In the genomic region with DNA sequence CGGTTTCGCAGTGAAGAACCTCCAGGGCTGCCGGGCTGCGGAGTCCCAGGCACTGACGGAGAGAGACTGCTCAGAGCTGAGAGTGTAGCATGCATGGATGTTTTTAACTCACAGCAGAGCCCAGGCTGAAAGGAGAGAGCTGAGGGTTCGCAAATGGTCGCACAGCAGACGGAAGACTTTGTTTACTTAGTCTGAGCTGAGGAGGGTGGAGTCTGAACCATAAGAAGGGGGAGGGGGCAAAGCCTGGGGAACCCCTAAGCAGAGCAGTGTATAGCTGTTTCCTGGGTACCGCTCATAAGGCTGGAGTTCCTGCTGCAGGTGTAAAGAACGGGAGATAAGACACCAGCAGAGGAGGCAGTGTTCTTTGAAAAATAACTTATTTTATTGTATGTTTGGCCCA, we compare ENCODE assay signal across 18 mouse cellular contexts. TPM values are rescaled to one million over a fixed set of nuclear protein-coding genes. Genes with fewer than 3 reads are reported as not detected.
DNase-seq lines count a peak whose midpoint lies in the region; ATAC-seq lines count a peak whose summit lies in the region.
"Had no signal": no experiment of that assay in that cellular context is flagged by ENCODE, and none has a peak within 500 bp of the region (broad histone marks: within the 10 kb centered on the region; RNA-seq: fewer than 3 reads in every experiment).

No protein-coding gene starts in this region.

- 0 out of 2 replicates have a peak, but pooled peaks have one; percentile 3 for ATAC-seq in embryonic facial prominence, embryonic 12.5 days (ENCODE audit: insufficient number of reproducible peaks, insufficient read depth, low FRiP score, low TSS enrichment)
- peak; percentile 64 for ATAC-seq in lung, embryonic 16.5 days (ENCODE audit: low read depth)
- no peak for ATAC-seq in midbrain, embryonic 14.5 days (ENCODE audit: low FRiP score, low TSS enrichment)
- ATAC-seq: forebrain, embryonic 14.5 days; midbrain, embryonic 13.5 days had no signal

- H3K9ac ChIP-seq in embryonic facial prominence, embryonic 12.5 days, result peak overlapping the region; percentile 2; the same call in 1 of the 2 replicates
- peak overlapping the region; percentile 9; the same call in 1 of the 2 replicates for H3K9ac ChIP-seq in lung, embryonic 16.5 days (ENCODE audit: low read length)
- H3K9ac ChIP-seq in midbrain, embryonic 14.5 days (replicated peaks; ENCODE audit: low read length), result no peak overlapping the region
- H3K9ac ChIP-seq: embryonic facial prominence, embryonic 15.5 days; midbrain, embryonic 13.5 days had no signal

- no peaks in the 10 kb centered on the region for H3K27me3 ChIP-seq in embryonic facial prominence, embryonic 12.5 days
- no peaks in the 10 kb centered on the region for H3K27me3 ChIP-seq in embryonic facial prominence, embryonic 10.5 days (replicated peaks; ENCODE audit: low read depth, poor library complexity, severe bottlenecking)
- H3K27me3 ChIP-seq in lung, embryonic 16.5 days (ENCODE audit: control insufficient read depth, insufficient read depth, low read depth, low read length), result no peaks in the 10 kb centered on the region
- no peaks in the 10 kb centered on the region for H3K27me3 ChIP-seq in midbrain, embryonic 14.5 days (ENCODE audit: control insufficient read depth, insufficient read depth, low read length)
- H3K27me3 ChIP-seq: embryonic facial prominence, embryonic 15.5 days; midbrain, embryonic 13.5 days had no signal

- no peak overlapping the region for H3K4me3 ChIP-seq in embryonic facial prominence, embryonic 12.5 days
- no peak overlapping the region for H3K4me3 ChIP-seq in embryonic facial prominence, embryonic 10.5 days
- peak overlapping the region; percentile 8; the same call in 1 of the 2 replicates for H3K4me3 ChIP-seq in lung, embryonic 16.5 days (ENCODE audit: low read length)
- H3K4me3 ChIP-seq in midbrain, embryonic 14.5 days (replicated peaks; ENCODE audit: low read depth, low read length), result no peak overlapping the region
- H3K4me3 ChIP-seq: embryonic facial prominence, embryonic 15.5 days; left cerebral cortex, adult 2 months; midbrain, embryonic 13.5 days had no signal

- 0 out of 2 replicates have a peak overlapping the region, but pooled peaks have one; percentile 5 for H3K4me2 ChIP-seq in embryonic facial prominence, embryonic 12.5 days (replicated peaks)
- peak overlapping the region; percentile 44 for H3K4me2 ChIP-seq in lung, embryonic 16.5 days (ENCODE audit: low read depth, low read length)
- no peak overlapping the region for H3K4me2 ChIP-seq in midbrain, embryonic 14.5 days (ENCODE audit: low read length)
- H3K4me2 ChIP-seq: embryonic facial prominence, embryonic 15.5 days; midbrain, embryonic 13.5 days had no signal

- WGBS in embryonic facial prominence, embryonic 12.5 days, result 55% methylated on average over 10 of the region's 10 CpGs
- WGBS in embryonic facial prominence, embryonic 10.5 days, result 59% methylated on average over 10 of the region's 10 CpGs
- 17% methylated on average over 10 of the region's 10 CpGs for WGBS in lung, embryonic 16.5 days
- 72% methylated on average over 10 of the region's 10 CpGs for WGBS in midbrain, embryonic 14.5 days

- H3K36me3 ChIP-seq in embryonic facial prominence, embryonic 12.5 days, result peaks cover 5% of the 10 kb centered on the region; the same call in 1 of the 2 replicates
- peaks cover 12% of the 10 kb centered on the region for H3K36me3 ChIP-seq in embryonic facial prominence, embryonic 10.5 days (replicated peaks)
- H3K36me3 ChIP-seq in lung, embryonic 16.5 days (ENCODE audit: control insufficient read depth, insufficient read depth, low read length), result no peaks in the 10 kb centered on the region
- H3K36me3 ChIP-seq in midbrain, embryonic 14.5 days (ENCODE audit: control insufficient read depth, insufficient read depth, low read length), result no peaks in the 10 kb centered on the region
- H3K36me3 ChIP-seq: embryonic facial prominence, embryonic 15.5 days had no signal

- H3K27ac ChIP-seq in embryonic facial prominence, embryonic 12.5 days, result no peak overlapping the region
- no peak overlapping the region; the same call in 1 of the 2 replicates for H3K27ac ChIP-seq in embryonic facial prominence, embryonic 10.5 days (replicated peaks)
- peak overlapping the region; percentile 56 for H3K27ac ChIP-seq in lung, embryonic 16.5 days (ENCODE audit: low read length)
- no peak overlapping the region for H3K27ac ChIP-seq in midbrain, embryonic 14.5 days (replicated peaks; ENCODE audit: low read depth, low read length)
- H3K27ac ChIP-seq: embryonic facial prominence, embryonic 15.5 days; left cerebral cortex, adult 2 months; midbrain, embryonic 13.5 days had no signal

- no peak for DNase-seq in embryonic facial prominence, embryonic 10.5 days (ENCODE audit: low spot score)
- no peak for DNase-seq in lung, postnatal 14 days
- DNase-seq in naive thymus-derived CD4-positive, alpha-beta T cell, adult 2 months (ENCODE audit: low read depth), result peak; percentile 78
- peak; percentile 65 for DNase-seq in thymus, postnatal 25 days
- DNase-seq in frontal cortex, postnatal 10 days (ENCODE audit: low spot score in 2 of 2), result no peak
- DNase-seq in midbrain, embryonic 14.5 days, result no peak
- DNase-seq: adrenal gland, postnatal 14 days; heart, adult 11 months; heart, postnatal 10 days; kidney, adult 11 months; liver; lung, adult 2 months had no signal

- H3K4me1 ChIP-seq in embryonic facial prominence, embryonic 12.5 days, result peaks cover 11% of the 10 kb centered on the region; the same call in 1 of the 2 replicates
- H3K4me1 ChIP-seq in embryonic facial prominence, embryonic 10.5 days, result peaks cover 7% of the 10 kb centered on the region
- peaks cover 26% of the 10 kb centered on the region for H3K4me1 ChIP-seq in lung, embryonic 16.5 days (replicated peaks; ENCODE audit: control insufficient read depth, insufficient read depth, low read length)
- H3K4me1 ChIP-seq in midbrain, embryonic 14.5 days (ENCODE audit: control insufficient read depth, insufficient read depth, low read length), result no peaks in the 10 kb centered on the region
- H3K4me1 ChIP-seq: embryonic facial prominence, embryonic 15.5 days; midbrain, embryonic 13.5 days had no signal

- H3K9me3 ChIP-seq in embryonic facial prominence, embryonic 12.5 days, result no peaks in the 10 kb centered on the region
- 0 out of 2 replicates have a peak, but pooled peaks cover 4% of the 10 kb centered on the region for H3K9me3 ChIP-seq in embryonic facial prominence, embryonic 10.5 days
- no peaks in the 10 kb centered on the region for H3K9me3 ChIP-seq in lung, embryonic 16.5 days (ENCODE audit: control insufficient read depth, low read length)
- no peaks in the 10 kb centered on the region for H3K9me3 ChIP-seq in midbrain, embryonic 14.5 days (ENCODE audit: control insufficient read depth, low read length)
- H3K9me3 ChIP-seq: embryonic facial prominence, embryonic 15.5 days; midbrain, embryonic 13.5 days had no signal

RNA-seq across cellular contexts. Expression of gene Eif4e3, which starts 20.2 kb away (rescaled TPM):
- polyA plus RNA-seq in embryonic facial prominence, embryonic 12.5 days (2016; fragmentation: Nextera tagmentation; extraction: Ambion mirVana), result 17.2 and 18.0 TPM in 2 replicates
- 14.2 and 16.5 TPM in 2 replicates for polyA plus RNA-seq in embryonic facial prominence, embryonic 10.5 days (2016; fragmentation: Nextera tagmentation; extraction: Ambion mirVana)
- polyA plus RNA-seq in lung, embryonic 16.5 days (2015; fragmentation: Nextera tagmentation; extraction: Ambion mirVana), result 26.1 and 26.3 TPM in 2 replicates
- polyA plus RNA-seq in midbrain, embryonic 14.5 days (2014; fragmentation: Nextera tagmentation; extraction: Ambion mirVana), result 7.4 and 7.8 TPM in 2 replicates

RNA-seq across cellular contexts. Expression of gene Gm20696, which starts 20.3 kb away (rescaled TPM):
- polyA plus RNA-seq in embryonic facial prominence, embryonic 12.5 days (2016; fragmentation: Nextera tagmentation; extraction: Ambion mirVana), result 7.4 and 7.5 TPM in 2 replicates
- 3.1 and 4.5 TPM in 2 replicates for polyA plus RNA-seq in embryonic facial prominence, embryonic 10.5 days (2016; fragmentation: Nextera tagmentation; extraction: Ambion mirVana)
- 2.3 and 2.5 TPM in 2 replicates for polyA plus RNA-seq in lung, embryonic 16.5 days (2015; fragmentation: Nextera tagmentation; extraction: Ambion mirVana)
- 1.6 and 4.0 TPM in 2 replicates for polyA plus RNA-seq in midbrain, embryonic 14.5 days (2014; fragmentation: Nextera tagmentation; extraction: Ambion mirVana)

RNA-seq across cellular contexts. Expression of gene Gpr27, which starts 46.1 kb away (rescaled TPM):
- 7.7 and 8.7 TPM in 2 replicates for polyA plus RNA-seq in embryonic facial prominence, embryonic 12.5 days (2016; fragmentation: Nextera tagmentation; extraction: Ambion mirVana)
- polyA plus RNA-seq in embryonic facial prominence, embryonic 10.5 days (2016; fragmentation: Nextera tagmentation; extraction: Ambion mirVana), result 1.5 and 2.1 TPM in 2 replicates
- 2.0 and 2.3 TPM in 2 replicates for polyA plus RNA-seq in lung, embryonic 16.5 days (2015; fragmentation: Nextera tagmentation; extraction: Ambion mirVana)
- polyA plus RNA-seq in midbrain, embryonic 14.5 days (2014; fragmentation: Nextera tagmentation; extraction: Ambion mirVana), result 23.6 and 24.4 TPM in 2 replicates

Comparison
In these comparisons a context has a peak if more than half of its experiments do, and no peak if none do; other contexts are left out.
1. DNase-seq: peak in naive thymus-derived CD4-positive, alpha-beta T cell, adult 2 months (single experiment) and thymus, postnatal 25 days (single experiment); none in embryonic facial prominence, embryonic 10.5 days (single experiment), lung, postnatal 14 days (single experiment), frontal cortex, postnatal 10 days (0 of 2) and midbrain, embryonic 14.5 days (single experiment).